In the genomic region with DNA sequence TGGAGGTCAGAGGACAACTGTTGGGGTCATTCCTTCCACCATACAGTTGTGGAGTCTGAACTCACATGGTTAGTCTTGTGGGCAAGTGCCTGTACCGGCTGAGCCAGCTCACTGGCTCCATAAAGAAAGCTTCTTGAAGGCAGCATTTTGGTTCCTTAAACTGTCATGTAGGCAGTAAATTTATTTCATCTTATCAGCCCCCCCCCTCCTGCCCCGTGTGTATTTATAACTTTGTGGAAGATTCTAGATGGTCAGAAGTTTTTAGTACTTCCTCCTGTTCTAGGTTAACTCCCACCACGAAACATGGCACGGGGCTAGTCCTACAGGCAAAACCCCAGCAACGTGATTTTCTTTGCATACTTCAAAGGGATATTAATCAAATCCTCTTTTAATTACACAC, we compare ENCODE assay signal across 16 mouse cellular contexts. TPM values are rescaled to one million over a fixed set of nuclear protein-coding genes. Genes with fewer than 3 reads are reported as not detected.
DNase-seq lines count a peak whose midpoint lies in the region; ATAC-seq lines count a peak whose summit lies in the region.
"Had no signal": no experiment of that assay in that cellular context is flagged by ENCODE, and none has a peak within 500 bp of the region (broad histone marks: within the 10 kb centered on the region; RNA-seq: fewer than 3 reads in every experiment).

No protein-coding gene starts in this region.

- no peaks in the 10 kb centered on the region for H3K4me1 ChIP-seq in midbrain, embryonic 11.5 days (ENCODE audit: control insufficient read depth, insufficient read depth, low read length)
- H3K4me1 ChIP-seq in midbrain, embryonic 14.5 days (ENCODE audit: control insufficient read depth, insufficient read depth, low read length) = no peaks in the 10 kb centered on the region
- H3K4me1 ChIP-seq: embryonic facial prominence, embryonic 13.5 days; embryonic facial prominence, embryonic 15.5 days; forebrain, embryonic 12.5 days had no signal

- no peak overlapping the region for H3K4me2 ChIP-seq in midbrain, embryonic 11.5 days
- H3K4me2 ChIP-seq in midbrain, embryonic 14.5 days (ENCODE audit: low read length) = no peak overlapping the region
- H3K4me2 ChIP-seq: embryonic facial prominence, embryonic 13.5 days; embryonic facial prominence, embryonic 15.5 days; forebrain, embryonic 12.5 days had no signal

- H3K9me3 ChIP-seq in midbrain, embryonic 11.5 days (ENCODE audit: control insufficient read depth, low read length) = no peaks in the 10 kb centered on the region
- H3K9me3 ChIP-seq in midbrain, embryonic 14.5 days (ENCODE audit: control insufficient read depth, low read length) = no peaks in the 10 kb centered on the region
- H3K9me3 ChIP-seq: embryonic facial prominence, embryonic 13.5 days; embryonic facial prominence, embryonic 15.5 days; forebrain, embryonic 10.5 days; forebrain, embryonic 12.5 days had no signal

- H3K27me3 ChIP-seq in midbrain, embryonic 11.5 days (ENCODE audit: control insufficient read depth, insufficient read depth, low read length) = no peaks in the 10 kb centered on the region
- no peaks in the 10 kb centered on the region for H3K27me3 ChIP-seq in midbrain, embryonic 14.5 days (ENCODE audit: control insufficient read depth, insufficient read depth, low read length)
- H3K27me3 ChIP-seq: embryonic facial prominence, embryonic 13.5 days; embryonic facial prominence, embryonic 15.5 days; forebrain, embryonic 12.5 days had no signal

- ATAC-seq in midbrain, embryonic 11.5 days (ENCODE audit: low FRiP score) = no peak
- ATAC-seq in midbrain, embryonic 14.5 days (ENCODE audit: low FRiP score, low TSS enrichment) = no peak
- ATAC-seq in megakaryocyte progenitor cell, adult 5-6 weeks (replicated peaks; ENCODE audit: poor library complexity) = 0 out of 2 replicates have a peak, but pooled peaks have one; percentile 15
- ATAC-seq: forebrain, embryonic 14.5 days; forebrain, embryonic 16.5 days had no signal

- no peak overlapping the region for H3K27ac ChIP-seq in midbrain, embryonic 11.5 days (ENCODE audit: low read depth, low read length)
- H3K27ac ChIP-seq in midbrain, embryonic 14.5 days (replicated peaks; ENCODE audit: low read depth, low read length) = no peak overlapping the region
- H3K27ac ChIP-seq: embryonic facial prominence, embryonic 13.5 days; embryonic facial prominence, embryonic 15.5 days; forebrain, embryonic 10.5 days; forebrain, embryonic 12.5 days had no signal

- peak; percentile 31 for DNase-seq in midbrain, embryonic 11.5 days (ENCODE audit: low spot score, missing footprints)
- no peak for DNase-seq in midbrain, embryonic 14.5 days
- DNase-seq in MEL-GATA-1-ER (ENCODE audit: extremely low read depth, low read depth) = peak; percentile 10
- no peak for DNase-seq in left cerebral cortex, adult 9 months (ENCODE audit: low spot score in 2 of 2)
- DNase-seq in thymus, postnatal 10 days (ENCODE audit: low spot score in 2 of 2) = no peak
- DNase-seq: adrenal gland, adult 2 months; adrenal gland, postnatal 10 days; adrenal gland, postnatal 25 days had no signal

- H3K9ac ChIP-seq in midbrain, embryonic 11.5 days (ENCODE audit: low read length) = no peak overlapping the region
- H3K9ac ChIP-seq in midbrain, embryonic 14.5 days (replicated peaks; ENCODE audit: low read length) = no peak overlapping the region
- H3K9ac ChIP-seq: embryonic facial prominence, embryonic 13.5 days; embryonic facial prominence, embryonic 15.5 days; forebrain, embryonic 12.5 days had no signal

- no peak overlapping the region for H3K4me3 ChIP-seq in midbrain, embryonic 11.5 days (ENCODE audit: low read depth, low read length)
- no peak overlapping the region for H3K4me3 ChIP-seq in midbrain, embryonic 14.5 days (replicated peaks; ENCODE audit: low read depth, low read length)
- H3K4me3 ChIP-seq: embryonic facial prominence, embryonic 13.5 days; embryonic facial prominence, embryonic 15.5 days; erythroblast, embryonic 14.5 days; forebrain, embryonic 10.5 days; forebrain, embryonic 12.5 days had no signal

- no peaks in the 10 kb centered on the region for H3K36me3 ChIP-seq in midbrain, embryonic 11.5 days (ENCODE audit: control insufficient read depth, insufficient read depth, low read length)
- no peaks in the 10 kb centered on the region for H3K36me3 ChIP-seq in midbrain, embryonic 14.5 days (ENCODE audit: control insufficient read depth, insufficient read depth, low read length)
- H3K36me3 ChIP-seq: embryonic facial prominence, embryonic 13.5 days; embryonic facial prominence, embryonic 15.5 days; forebrain, embryonic 10.5 days; forebrain, embryonic 12.5 days had no signal

- WGBS in midbrain, embryonic 11.5 days = 93% methylated on average over 5 of the region's 5 CpGs
- WGBS in midbrain, embryonic 14.5 days = 87% methylated on average over 5 of the region's 5 CpGs

RNA-seq across cellular contexts. Expression of gene Slc16a6, which starts 51.5 kb away (rescaled TPM):
- 3.6 TPM in 2 replicates for polyA plus RNA-seq in midbrain, embryonic 11.5 days (2014; fragmentation: Nextera tagmentation; extraction: Ambion mirVana)
- 2.8 and 3.1 TPM in 2 replicates for polyA plus RNA-seq in midbrain, embryonic 14.5 days (2014; fragmentation: Nextera tagmentation; extraction: Ambion mirVana)
- 40.0 and 41.6 TPM in 2 replicates for total RNA-seq in megakaryocyte progenitor cell, adult 5-6 weeks (2015)
- 12.6 and 21.3 TPM in 2 replicates for total RNA-seq in megakaryocyte progenitor cell, adult 5-6 weeks (2017)

RNA-seq across cellular contexts. Expression of gene Arsg, which starts 51.7 kb away (rescaled TPM):
- 2.9 and 4.7 TPM in 2 replicates for polyA plus RNA-seq in midbrain, embryonic 11.5 days (2014; fragmentation: Nextera tagmentation; extraction: Ambion mirVana)
- 1.3 and 2.7 TPM in 2 replicates for polyA plus RNA-seq in midbrain, embryonic 14.5 days (2014; fragmentation: Nextera tagmentation; extraction: Ambion mirVana)
- 2.0 and 2.9 TPM in 2 replicates for total RNA-seq in megakaryocyte progenitor cell, adult 5-6 weeks (2015)
- 1.5 and 1.9 TPM in 2 replicates for total RNA-seq in megakaryocyte progenitor cell, adult 5-6 weeks (2017)

Comparison
In these comparisons a context has a peak if more than half of its experiments do, and no peak if none do; other contexts are left out.
1. DNase-seq: peak in midbrain, embryonic 11.5 days (single experiment) and MEL-GATA-1-ER (single experiment); none in midbrain, embryonic 14.5 days (single experiment), left cerebral cortex, adult 9 months (0 of 2) and thymus, postnatal 10 days (0 of 2).